Mouse (Mus musculus): ENCODE measurements around the gene Sis. TPM values are rescaled to one million over a fixed set of nuclear protein-coding genes. Genes with fewer than 3 reads are reported as not detected.

Gene Sis
- total RNA-seq (2014; rRNA removed) (not detected in 2 replicates), polyA plus RNA-seq (2012; rRNA removed) (not detected in 2 replicates)

DNA sequence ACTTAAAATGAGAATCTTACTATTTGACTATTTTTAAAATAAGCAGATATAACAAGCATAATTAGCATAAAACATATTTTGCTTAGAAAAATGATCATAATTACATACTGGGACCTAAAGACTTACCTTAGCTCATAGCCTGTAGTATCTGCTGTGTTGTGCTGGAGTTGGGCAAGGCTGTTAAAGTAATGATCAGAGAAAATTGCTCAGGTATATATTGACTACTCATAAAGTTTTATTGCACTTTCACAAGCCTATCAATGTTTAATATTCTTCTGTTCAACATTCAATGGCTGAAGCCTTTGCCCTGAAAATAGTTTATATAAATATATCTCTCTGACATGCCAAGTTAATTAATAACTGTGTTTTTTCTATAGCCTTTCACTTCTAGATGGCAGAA is at the start of gene Sis:
Sis (minus strand) TSS at position 189 of the 400 bp plus-strand sequence.
- no peaks in the 10 kb centered on the region for H3K4me1 ChIP-seq (ENCODE audit: control insufficient read depth, insufficient read depth, low read length)
- TF ChIP-seq CTCF (IDR thresholded peaks at IDR 0.05; ENCODE audit: low read depth, low read length) (no peak), POLR2A (IDR thresholded peaks at IDR 0.05; ENCODE audit: extremely low read depth, insufficient read depth, low read length) (no peak)
- no peaks in the 10 kb centered on the region for H3K27me3 ChIP-seq (ENCODE audit: control insufficient read depth, insufficient read depth, low read length)
- no peaks in the 10 kb centered on the region for H3K79me2 ChIP-seq (ENCODE audit: control insufficient read depth, insufficient read depth, low read length)
- no peak within 1 kb of the TSS for H3K4me3 ChIP-seq (ENCODE audit: insufficient read depth, low read depth, low read length)
- no peak within 1 kb of the TSS for H3K9ac ChIP-seq (ENCODE audit: low read depth, low read length)
- H3K27ac ChIP-seq (replicated peaks; ENCODE audit: insufficient read depth, low read depth, low read length), result no peak within 1 kb of the TSS
- DNase-seq (ENCODE audit: extremely low read depth, low read depth, low spot score), result no peak
- H3K36me3 ChIP-seq (ENCODE audit: control insufficient read depth, insufficient read depth, low read length), result no peaks in the 10 kb centered on the region

DNA sequence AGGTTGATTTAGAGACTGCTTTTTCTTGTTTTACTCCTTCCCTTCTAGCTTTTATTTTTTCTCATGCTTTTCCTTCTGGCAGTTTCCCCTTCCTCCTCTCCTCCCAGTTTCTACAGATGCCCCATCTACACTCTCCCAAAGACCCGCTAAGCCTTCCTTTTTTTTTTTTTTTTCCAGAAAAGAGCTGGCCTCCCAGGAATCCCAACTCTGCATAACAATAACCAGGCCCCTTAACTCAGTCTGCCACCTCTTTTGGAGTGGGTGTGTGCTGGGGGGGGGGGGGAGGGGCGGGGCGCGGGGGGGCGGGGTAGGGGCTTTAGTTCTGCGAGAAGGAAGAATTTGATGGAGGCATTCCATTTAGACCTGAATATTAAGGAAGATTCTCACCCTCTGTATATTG is 38.4 kb upstream of the Sis start:
- Histone ChIP-seq H3K36me3 (ENCODE audit: control insufficient read depth, insufficient read depth, low read length) (no peaks in the 10 kb centered on the region), H3K4me1 (ENCODE audit: control insufficient read depth, insufficient read depth, low read length) (no peaks in the 10 kb centered on the region), H3K9ac (ENCODE audit: low read depth, low read length) (no peak overlapping the region), H3K27ac (replicated peaks; ENCODE audit: insufficient read depth, low read depth, low read length) (no peak overlapping the region), H3K79me2 (ENCODE audit: control insufficient read depth, insufficient read depth, low read length) (no peaks in the 10 kb centered on the region), H3K4me3 (ENCODE audit: insufficient read depth, low read depth, low read length) (no peak overlapping the region), H3K27me3 (ENCODE audit: control insufficient read depth, insufficient read depth, low read length) (no peaks in the 10 kb centered on the region)
- 28% methylated on average over 6 of the region's 6 CpGs for WGBS
- TF ChIP-seq CTCF (IDR thresholded peaks at IDR 0.05; ENCODE audit: low read depth, low read length), result no peak
- TF ChIP-seq POLR2A (IDR thresholded peaks at IDR 0.05; ENCODE audit: extremely low read depth, insufficient read depth, low read length), result no peak
- DNase-seq (ENCODE audit: extremely low read depth, low read depth, low spot score), result no peak

GRCm38 (mm10) chr3:73002933-73003696 is 35.5 kb upstream of the Sis start:
- no peak overlapping the region for H3K27ac ChIP-seq (replicated peaks; ENCODE audit: insufficient read depth, low read depth, low read length)
- H3K27me3 ChIP-seq (ENCODE audit: control insufficient read depth, insufficient read depth, low read length), result no peaks in the 10 kb centered on the region
- no peak overlapping the region for H3K9ac ChIP-seq (ENCODE audit: low read depth, low read length)
- no peak for TF ChIP-seq CTCF (IDR thresholded peaks at IDR 0.05; ENCODE audit: low read depth, low read length)
- TF ChIP-seq POLR2A (IDR thresholded peaks at IDR 0.05; ENCODE audit: extremely low read depth, insufficient read depth, low read length), result no peak
- H3K36me3 ChIP-seq (ENCODE audit: control insufficient read depth, insufficient read depth, low read length), result no peaks in the 10 kb centered on the region
- H3K4me3 ChIP-seq (ENCODE audit: insufficient read depth, low read depth, low read length), result no peak overlapping the region
- no peaks in the 10 kb centered on the region for H3K4me1 ChIP-seq (ENCODE audit: control insufficient read depth, insufficient read depth, low read length)
- 89% methylated on average over 4 of the region's 4 CpGs for WGBS
- DNase-seq (ENCODE audit: extremely low read depth, low read depth, low spot score), result no peak
- H3K79me2 ChIP-seq (ENCODE audit: control insufficient read depth, insufficient read depth, low read length), result no peaks in the 10 kb centered on the region

GRCm38 (mm10) chr3:72997517-72997916 is 29.9 kb upstream of the Sis start:
- H3K79me2 ChIP-seq (ENCODE audit: control insufficient read depth, insufficient read depth, low read length), result no peaks in the 10 kb centered on the region
- no peaks in the 10 kb centered on the region for H3K4me1 ChIP-seq (ENCODE audit: control insufficient read depth, insufficient read depth, low read length)
- no peak overlapping the region for H3K27ac ChIP-seq (replicated peaks; ENCODE audit: insufficient read depth, low read depth, low read length)
- TF ChIP-seq POLR2A (IDR thresholded peaks at IDR 0.05; ENCODE audit: extremely low read depth, insufficient read depth, low read length) (no peak), CTCF (IDR thresholded peaks at IDR 0.05; ENCODE audit: low read depth, low read length) (no peak)
- H3K9ac ChIP-seq (ENCODE audit: low read depth, low read length), result no peak overlapping the region
- H3K36me3 ChIP-seq (ENCODE audit: control insufficient read depth, insufficient read depth, low read length), result no peaks in the 10 kb centered on the region
- no peak for DNase-seq (ENCODE audit: extremely low read depth, low read depth, low spot score)
- H3K27me3 ChIP-seq (ENCODE audit: control insufficient read depth, insufficient read depth, low read length), result no peaks in the 10 kb centered on the region
- WGBS, result 70% methylated on average over 4 of the region's 4 CpGs
- H3K4me3 ChIP-seq (ENCODE audit: insufficient read depth, low read depth, low read length), result no peak overlapping the region

DNA sequence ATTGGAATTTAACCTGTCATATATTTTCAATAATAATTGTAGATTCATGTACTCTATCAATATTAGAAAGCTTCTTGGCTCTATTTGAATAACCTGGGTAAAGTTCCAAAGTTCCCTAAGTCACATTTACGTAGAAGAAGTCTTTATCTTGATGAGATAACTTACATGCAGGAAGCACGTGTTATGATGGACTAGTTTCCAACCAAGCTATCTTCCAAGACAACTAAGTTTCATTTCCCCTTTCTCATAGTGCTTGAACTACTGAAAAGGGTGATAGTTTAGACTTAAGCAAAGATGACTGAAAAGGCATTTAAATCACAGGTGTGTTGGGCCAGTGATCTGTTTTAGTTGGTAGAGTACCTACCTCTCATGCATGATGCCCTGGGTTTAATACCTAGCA is 23.3 kb upstream of the Sis start:
- no peaks in the 10 kb centered on the region for H3K27me3 ChIP-seq (ENCODE audit: control insufficient read depth, insufficient read depth, low read length)
- H3K4me1 ChIP-seq (ENCODE audit: control insufficient read depth, insufficient read depth, low read length), result no peaks in the 10 kb centered on the region
- no peak overlapping the region for H3K27ac ChIP-seq (replicated peaks; ENCODE audit: insufficient read depth, low read depth, low read length)
- DNase-seq (ENCODE audit: extremely low read depth, low read depth, low spot score), result no peak
- no peak overlapping the region for H3K9ac ChIP-seq (ENCODE audit: low read depth, low read length)
- no peaks in the 10 kb centered on the region for H3K36me3 ChIP-seq (ENCODE audit: control insufficient read depth, insufficient read depth, low read length)
- H3K4me3 ChIP-seq (ENCODE audit: insufficient read depth, low read depth, low read length), result no peak overlapping the region
- no peak for TF ChIP-seq CTCF (IDR thresholded peaks at IDR 0.05; ENCODE audit: low read depth, low read length)
- TF ChIP-seq POLR2A (IDR thresholded peaks at IDR 0.05; ENCODE audit: extremely low read depth, insufficient read depth, low read length), result no peak
- no peaks in the 10 kb centered on the region for H3K79me2 ChIP-seq (ENCODE audit: control insufficient read depth, insufficient read depth, low read length)
- 59% methylated on average over 2 of the region's 2 CpGs for WGBS

GRCm38 (mm10) chr3:72976602-72977001 is 8.9 kb upstream of the Sis start:
- TF ChIP-seq POLR2A (IDR thresholded peaks at IDR 0.05; ENCODE audit: extremely low read depth, insufficient read depth, low read length) (no peak), CTCF (IDR thresholded peaks at IDR 0.05; ENCODE audit: low read depth, low read length) (no peak)
- Histone ChIP-seq H3K27ac (replicated peaks; ENCODE audit: insufficient read depth, low read depth, low read length) (no peak overlapping the region), H3K4me3 (ENCODE audit: insufficient read depth, low read depth, low read length) (no peak overlapping the region), H3K27me3 (ENCODE audit: control insufficient read depth, insufficient read depth, low read length) (no peaks in the 10 kb centered on the region), H3K9ac (ENCODE audit: low read depth, low read length) (no peak overlapping the region), H3K36me3 (ENCODE audit: control insufficient read depth, insufficient read depth, low read length) (no peaks in the 10 kb centered on the region), H3K79me2 (ENCODE audit: control insufficient read depth, insufficient read depth, low read length) (no peaks in the 10 kb centered on the region), H3K4me1 (ENCODE audit: control insufficient read depth, insufficient read depth, low read length) (no peaks in the 10 kb centered on the region)
- DNase-seq (ENCODE audit: extremely low read depth, low read depth, low spot score), result no peak
- WGBS, result 53% methylated on average over 3 of the region's 3 CpGs
